Mouse (Mus musculus) effector memory CD4-positive, alpha-beta T cell, adult 5 months (primary cell): ENCODE results near the gene Mbl1. TPM values are rescaled to one million over a fixed set of nuclear protein-coding genes. Genes with fewer than 3 reads are reported as not detected.

Experiments
- polyA plus RNA-seq: library from polyadenylated mRNA; unstranded; fragments of 100-300 nt; shearing (Covaris generic); gene quantifications from one replicate; pipeline ENCODE4 v1.2.1, GENCODE M21; 2017

Mbl1 gene
- not detected for polyA plus RNA-seq

DNA sequence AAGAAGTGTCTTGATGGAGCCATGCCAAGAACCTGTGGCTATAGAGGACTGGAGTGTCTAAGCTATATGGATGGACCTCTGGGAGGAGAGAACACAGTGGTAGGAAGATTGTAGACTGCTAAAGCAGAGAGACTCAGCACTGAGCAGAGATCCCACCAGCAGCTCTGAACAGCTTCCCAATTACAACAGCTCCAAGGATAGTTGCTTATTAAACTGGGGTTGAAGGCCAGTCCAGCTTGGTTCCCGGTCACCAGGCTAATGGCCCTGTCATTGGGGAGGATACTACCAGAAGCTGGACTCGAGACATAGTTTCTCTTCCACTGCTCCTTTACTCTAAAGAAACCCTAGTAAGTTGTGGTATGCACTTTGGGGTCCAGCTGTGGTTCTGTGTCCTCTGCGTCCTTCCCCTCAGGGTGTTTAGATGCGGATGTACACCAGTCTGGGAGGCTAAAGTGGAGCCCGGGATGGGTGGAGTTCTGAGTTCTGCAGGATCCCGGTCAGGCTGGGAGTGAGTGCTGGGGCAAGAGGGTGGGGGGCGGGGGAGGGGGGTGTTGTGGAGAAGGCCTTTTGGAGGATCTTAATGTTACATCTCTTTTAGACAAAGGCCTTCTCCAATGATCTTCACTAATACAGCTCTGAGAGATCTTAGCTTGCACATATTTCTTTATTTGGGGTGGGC is at the start of gene Mbl1:
Mbl1 (plus strand) TSS at position 239 of the 679 bp plus-strand sequence.

DNA sequence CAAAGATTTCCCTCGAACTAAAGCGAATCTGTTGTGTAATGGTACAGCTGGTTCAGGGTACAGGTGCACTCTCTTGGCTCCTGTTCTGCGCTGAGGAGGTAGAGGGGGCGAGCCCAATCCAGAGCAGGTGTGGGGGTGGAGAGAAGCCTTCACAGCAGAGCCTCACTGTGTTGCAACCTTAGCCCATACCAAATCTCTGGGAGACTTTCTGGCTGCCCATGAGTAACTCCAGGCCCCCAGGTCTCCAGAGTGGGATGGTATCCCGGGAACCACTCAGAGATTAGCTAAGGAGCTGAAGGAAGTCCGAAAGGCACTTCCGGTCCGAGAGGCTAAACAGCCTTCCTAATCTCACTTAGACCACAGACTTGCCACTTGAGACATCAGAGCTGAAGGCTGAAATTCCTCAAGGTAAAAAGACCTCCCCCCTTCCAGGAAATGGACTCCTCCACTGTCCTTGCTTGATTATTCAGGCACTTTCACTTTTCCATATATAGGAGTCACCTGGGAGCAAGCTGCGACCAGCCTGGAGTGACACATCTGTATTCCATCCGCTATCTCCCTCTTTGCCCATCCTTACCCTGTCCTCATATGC is 46.3 kb upstream of the Mbl1 start, which contains the start of gene Mat1a:
Mat1a (plus strand) TSS at position 183 of the 592 bp plus-strand sequence.

DNA sequence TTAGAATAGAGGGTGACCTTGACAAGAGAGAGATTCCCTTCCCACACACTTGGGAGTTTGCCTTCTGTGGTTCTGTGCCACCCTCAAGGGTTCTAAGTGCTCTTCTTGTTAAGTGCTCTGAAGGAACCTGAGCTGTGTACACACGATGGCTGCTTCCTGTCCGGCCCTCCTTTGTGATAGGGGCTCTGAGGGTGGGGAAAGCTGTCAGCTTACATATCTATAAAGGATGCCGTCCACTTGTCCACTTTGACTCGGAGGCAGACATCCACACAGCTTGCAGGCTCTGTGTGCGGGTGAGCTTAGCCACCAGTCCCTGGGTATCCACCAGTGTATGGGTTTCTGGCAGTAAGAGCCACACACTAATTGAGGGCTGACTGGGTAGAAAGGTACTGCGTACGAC is 19.7 kb upstream of the Mbl1 start, which contains the start of gene Sftpa1:
Sftpa1 (plus strand) TSS at position 243 of the 400 bp plus-strand sequence.

DNA sequence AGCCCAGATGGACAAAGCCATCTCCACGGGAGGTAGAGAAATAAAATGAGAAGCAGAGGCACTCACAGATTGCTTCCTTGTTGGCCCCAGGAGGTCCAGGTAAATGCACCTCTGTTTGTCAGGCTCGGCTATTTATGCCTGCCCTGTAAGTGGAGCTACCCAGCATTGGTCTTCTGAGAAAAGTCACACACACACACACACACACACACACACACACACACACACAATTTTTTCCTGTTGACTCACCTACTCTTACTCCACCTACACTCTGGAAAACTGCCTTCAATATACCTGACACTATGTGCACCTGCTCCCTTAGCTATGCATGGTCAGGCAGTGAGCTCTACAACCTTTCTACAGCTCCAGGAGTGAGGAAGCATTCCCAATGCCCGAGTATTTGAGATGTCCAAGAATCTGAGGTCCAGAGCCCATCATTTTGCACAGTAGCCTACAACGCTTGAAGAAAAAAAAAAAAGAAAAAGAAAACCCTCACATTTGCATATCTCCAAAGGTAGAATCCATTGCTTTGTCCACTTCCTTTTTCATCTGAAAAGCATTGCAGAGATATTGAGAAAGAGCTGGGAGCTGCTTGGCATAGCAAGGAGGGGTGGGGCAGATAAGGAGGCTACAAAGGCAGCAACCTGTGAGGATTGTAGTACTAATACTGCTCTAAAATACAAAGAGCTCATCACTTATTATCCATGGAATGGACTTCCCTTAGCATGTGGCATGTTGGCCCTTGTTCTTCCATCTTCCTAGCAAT is 34.0 kb downstream of the Mbl1 start, which contains the start of gene Sftpd:
Sftpd (minus strand) TSS at position 91 of the 763 bp plus-strand sequence.

Other genes with a start within 250 kb of the Mbl1 start
- 141 TPM for gene Tspan14, start 184.7 kb upstream of the Mbl1 start, polyA plus RNA-seq
- 14.2 TPM for gene Fam213a, start 137.7 kb upstream of the Mbl1 start, polyA plus RNA-seq
- not detected for gene Dydc2, start 82.2 kb upstream of the Mbl1 start, polyA plus RNA-seq
- gene Dydc1, start 78.5 kb upstream of the Mbl1 start, polyA plus RNA-seq, result not detected
- not detected for gene Mat1a, start 46.4 kb upstream of the Mbl1 start, polyA plus RNA-seq
- not detected for gene Sftpa1, start 19.7 kb upstream of the Mbl1 start, polyA plus RNA-seq
- gene Sftpd, start 33.7 kb downstream of the Mbl1 start, polyA plus RNA-seq, result not detected
- not detected for gene Gm2832, start 127.3 kb downstream of the Mbl1 start, polyA plus RNA-seq
- not detected for gene Gm5798, start 197.2 kb downstream of the Mbl1 start, polyA plus RNA-seq
- gene Gm7945, start 234.9 kb downstream of the Mbl1 start, polyA plus RNA-seq, result not detected